Mouse (Mus musculus): ENCODE results near the gene Olfr907. TPM values are rescaled to one million over a fixed set of nuclear protein-coding genes. Genes with fewer than 3 reads are reported as not detected.

The Olfr907 gene
- polyA plus RNA-seq (2014; fragmentation: Illumina TruSeq; extraction: RNeasy Lipid Tissue Mini Kit (QIAGEN cat#74804); ENCODE audit: low replicate concordance): not detected

DNA sequence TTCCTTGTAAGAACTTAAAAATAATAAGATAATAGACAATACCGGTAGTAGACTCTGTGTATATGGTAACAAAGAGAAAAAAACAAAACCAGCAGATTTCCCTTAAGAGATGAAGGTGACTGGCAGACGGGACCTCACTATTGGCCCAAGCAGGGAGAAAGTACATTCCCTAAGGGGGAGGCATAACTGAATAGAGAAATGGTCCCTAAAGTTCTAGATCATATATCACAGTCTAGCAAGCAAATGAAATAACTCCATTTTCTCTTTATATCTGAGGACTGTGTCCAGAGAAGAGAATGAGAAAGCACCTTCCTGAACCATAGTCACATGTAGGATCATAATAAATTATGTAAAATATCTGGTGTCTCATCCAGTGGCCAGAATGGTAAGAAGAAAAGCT is at the start of gene Olfr907:
TSS of gene Olfr907 (plus strand) at position 301 of the 400 bp plus-strand sequence.

GRCm38 (mm10) chr9:38447352-38447751 is 48.2 kb upstream of the Olfr907 start, which contains the start of gene Olfr902:
TSS of gene Olfr902 (plus strand) at chr9:38447652.

DNA sequence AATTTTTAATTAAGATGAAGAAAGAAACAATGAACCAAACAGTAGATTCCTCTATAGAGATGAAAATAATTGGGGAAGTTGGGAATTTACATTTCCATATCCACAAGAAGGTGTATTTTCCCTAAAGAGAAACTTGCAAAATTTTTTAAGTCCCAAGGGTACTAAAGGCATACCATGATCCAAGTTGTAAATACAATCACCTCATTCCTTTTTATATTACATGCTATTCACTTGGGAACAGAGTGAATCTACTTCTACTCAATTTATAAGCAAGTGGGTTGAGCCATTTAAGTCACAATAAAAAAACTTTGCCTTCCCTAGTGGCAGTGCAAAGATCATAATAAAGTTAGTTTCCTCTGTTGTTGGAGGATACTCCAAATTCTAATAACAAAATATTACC is 32.8 kb upstream of the Olfr907 start, which contains the start of gene Olfr904:
TSS of gene Olfr904 (plus strand) at position 301 of the 400 bp plus-strand sequence.

GRCm38 (mm10) chr9:38470807-38471206 is 24.8 kb upstream of the Olfr907 start, which contains the start of gene Olfr905:
TSS of gene Olfr905 (plus strand) at chr9:38471107.

DNA sequence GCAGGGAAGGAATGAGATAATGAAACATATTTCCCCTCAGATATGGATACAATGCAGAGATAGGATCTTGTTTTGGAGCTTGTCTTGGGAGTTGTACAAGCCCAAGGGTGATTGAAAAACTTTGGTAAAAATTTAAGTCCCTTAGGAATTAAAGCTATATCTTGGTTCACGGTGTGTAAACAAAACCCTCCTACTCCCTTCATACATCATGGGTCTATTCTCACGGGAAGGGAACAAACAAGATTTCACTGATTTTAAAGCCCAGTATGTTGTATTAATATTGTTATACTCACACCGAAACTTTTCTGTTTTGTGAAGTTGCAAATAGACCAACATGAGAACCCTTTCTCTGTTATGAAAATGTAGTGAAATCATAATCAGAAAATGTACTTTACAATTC is 8.8 kb upstream of the Olfr907 start, which contains the start of gene Olfr906:
TSS of gene Olfr906 (plus strand) at position 301 of the 400 bp plus-strand sequence.

GRCm38 (mm10) chr9:38521280-38521679 is 25.7 kb downstream of the Olfr907 start, which contains the start of gene Olfr911-ps1:
TSS of gene Olfr911-ps1 (plus strand) at chr9:38521580.

GRCm38 (mm10) chr9:38537549-38537948 is 41.9 kb downstream of the Olfr907 start, which contains the start of gene Olfr910:
TSS of gene Olfr910 (plus strand) at chr9:38537849.

Other genes starting within 250 kb of the Olfr907 start
- not detected for gene Olfr143, start 243.0 kb upstream of the Olfr907 start, polyA plus RNA-seq (2014; fragmentation: Illumina TruSeq; extraction: RNeasy Lipid Tissue Mini Kit (QIAGEN cat#74804); ENCODE audit: low replicate concordance)
- gene Olfr895, start 227.9 kb upstream of the Olfr907 start, polyA plus RNA-seq (2014; fragmentation: Illumina TruSeq; extraction: RNeasy Lipid Tissue Mini Kit (QIAGEN cat#74804); ENCODE audit: low replicate concordance): not detected
- gene Olfr896-ps1, start 204.7 kb upstream of the Olfr907 start, polyA plus RNA-seq (2014; fragmentation: Illumina TruSeq; extraction: RNeasy Lipid Tissue Mini Kit (QIAGEN cat#74804); ENCODE audit: low replicate concordance): not detected
- not detected for gene Olfr25, start 166.7 kb upstream of the Olfr907 start, polyA plus RNA-seq (2014; fragmentation: Illumina TruSeq; extraction: RNeasy Lipid Tissue Mini Kit (QIAGEN cat#74804); ENCODE audit: low replicate concordance)
- gene Olfr898, start 147.4 kb upstream of the Olfr907 start, polyA plus RNA-seq (2014; fragmentation: Illumina TruSeq; extraction: RNeasy Lipid Tissue Mini Kit (QIAGEN cat#74804); ENCODE audit: low replicate concordance): not detected
- not detected for gene Olfr250, start 128.9 kb upstream of the Olfr907 start, polyA plus RNA-seq (2014; fragmentation: Illumina TruSeq; extraction: RNeasy Lipid Tissue Mini Kit (QIAGEN cat#74804); ENCODE audit: low replicate concordance)
- not detected for gene Olfr251, start 118.7 kb upstream of the Olfr907 start, polyA plus RNA-seq (2014; fragmentation: Illumina TruSeq; extraction: RNeasy Lipid Tissue Mini Kit (QIAGEN cat#74804); ENCODE audit: low replicate concordance)
- gene Olfr147, start 94.1 kb upstream of the Olfr907 start, polyA plus RNA-seq (2014; fragmentation: Illumina TruSeq; extraction: RNeasy Lipid Tissue Mini Kit (QIAGEN cat#74804); ENCODE audit: low replicate concordance): not detected
- gene Olfr901, start 66.3 kb upstream of the Olfr907 start, polyA plus RNA-seq (2014; fragmentation: Illumina TruSeq; extraction: RNeasy Lipid Tissue Mini Kit (QIAGEN cat#74804); ENCODE audit: low replicate concordance): not detected
- not detected for gene Olfr902, start 48.1 kb upstream of the Olfr907 start, polyA plus RNA-seq (2014; fragmentation: Illumina TruSeq; extraction: RNeasy Lipid Tissue Mini Kit (QIAGEN cat#74804); ENCODE audit: low replicate concordance)
- not detected for gene Olfr904, start 32.7 kb upstream of the Olfr907 start, polyA plus RNA-seq (2014; fragmentation: Illumina TruSeq; extraction: RNeasy Lipid Tissue Mini Kit (QIAGEN cat#74804); ENCODE audit: low replicate concordance)
- gene Olfr905, start 24.7 kb upstream of the Olfr907 start, polyA plus RNA-seq (2014; fragmentation: Illumina TruSeq; extraction: RNeasy Lipid Tissue Mini Kit (QIAGEN cat#74804); ENCODE audit: low replicate concordance): not detected
- not detected for gene Olfr906, start 8.7 kb upstream of the Olfr907 start, polyA plus RNA-seq (2014; fragmentation: Illumina TruSeq; extraction: RNeasy Lipid Tissue Mini Kit (QIAGEN cat#74804); ENCODE audit: low replicate concordance)
- gene Olfr911-ps1, start 25.8 kb downstream of the Olfr907 start, polyA plus RNA-seq (2014; fragmentation: Illumina TruSeq; extraction: RNeasy Lipid Tissue Mini Kit (QIAGEN cat#74804); ENCODE audit: low replicate concordance): not detected
- gene Olfr910, start 42.0 kb downstream of the Olfr907 start, polyA plus RNA-seq (2014; fragmentation: Illumina TruSeq; extraction: RNeasy Lipid Tissue Mini Kit (QIAGEN cat#74804); ENCODE audit: low replicate concordance): not detected
- gene Olfr912, start 84.4 kb downstream of the Olfr907 start, polyA plus RNA-seq (2014; fragmentation: Illumina TruSeq; extraction: RNeasy Lipid Tissue Mini Kit (QIAGEN cat#74804); ENCODE audit: low replicate concordance): not detected
- gene Olfr913, start 97.0 kb downstream of the Olfr907 start, polyA plus RNA-seq (2014; fragmentation: Illumina TruSeq; extraction: RNeasy Lipid Tissue Mini Kit (QIAGEN cat#74804); ENCODE audit: low replicate concordance): not detected
- gene Olfr914, start 109.3 kb downstream of the Olfr907 start, polyA plus RNA-seq (2014; fragmentation: Illumina TruSeq; extraction: RNeasy Lipid Tissue Mini Kit (QIAGEN cat#74804); ENCODE audit: low replicate concordance): not detected
- gene Olfr916, start 164.1 kb downstream of the Olfr907 start, polyA plus RNA-seq (2014; fragmentation: Illumina TruSeq; extraction: RNeasy Lipid Tissue Mini Kit (QIAGEN cat#74804); ENCODE audit: low replicate concordance): not detected
- not detected for gene Olfr917, start 170.0 kb downstream of the Olfr907 start, polyA plus RNA-seq (2014; fragmentation: Illumina TruSeq; extraction: RNeasy Lipid Tissue Mini Kit (QIAGEN cat#74804); ENCODE audit: low replicate concordance)
- not detected for gene Olfr918, start 178.8 kb downstream of the Olfr907 start, polyA plus RNA-seq (2014; fragmentation: Illumina TruSeq; extraction: RNeasy Lipid Tissue Mini Kit (QIAGEN cat#74804); ENCODE audit: low replicate concordance)
- not detected for gene Olfr919, start 207.9 kb downstream of the Olfr907 start, polyA plus RNA-seq (2014; fragmentation: Illumina TruSeq; extraction: RNeasy Lipid Tissue Mini Kit (QIAGEN cat#74804); ENCODE audit: low replicate concordance)
- gene Vwa5a, start 222.5 kb downstream of the Olfr907 start, polyA plus RNA-seq (2014; fragmentation: Illumina TruSeq; extraction: RNeasy Lipid Tissue Mini Kit (QIAGEN cat#74804); ENCODE audit: low replicate concordance): 71.8 TPM